Mouse (Mus musculus): Measurements from ENCODE around the gene Vmn1r86. TPM values are rescaled to one million over a fixed set of nuclear protein-coding genes. Genes with fewer than 3 reads are reported as not detected.

Gene Vmn1r86
- polyA plus RNA-seq, 1 experiment from 2014 or later, result not detected

- Histone ChIP-seq H3K36me3 (no peaks in the 10 kb centered on the region), H3K4me2 (peak within 1 kb of the TSS; percentile 77), H3K9ac (peak within 1 kb of the TSS; percentile 69), H3K27me3 (no peaks in the 10 kb centered on the region), H3K4me1 (replicated peaks) (peaks cover 6% of the 10 kb centered on the region; the same call in 1 of the 2 replicates), H3K4me3 (peak within 1 kb of the TSS; percentile 74), H3K9me3 (replicated peaks) (no peaks in the 10 kb centered on the region), H3K27ac (peak within 1 kb of the TSS; percentile 86)
- peak; percentile 91 for ATAC-seq (replicated peaks; ENCODE audit: insufficient number of reproducible peaks, insufficient read depth, low FRiP score, low read depth)
- under 1% methylated on average over 41 of the region's 41 CpGs for WGBS
Measured at GRCm38 (mm10) chr7:13054287-13055010, 65.3 kb downstream of the Vmn1r86 start, which contains the start of gene Mzf1. Mzf1 (minus strand) TSS chr7:13054764.

GRCm38 (mm10) chr7:13053961-13054286 lies 65.8 kb downstream of the Vmn1r86 start:
- no peak for ATAC-seq (replicated peaks; ENCODE audit: insufficient number of reproducible peaks, insufficient read depth, low FRiP score, low read depth)
- no peaks in the 10 kb centered on the region for H3K9me3 ChIP-seq (replicated peaks)
- peak overlapping the region; percentile 77 for H3K4me2 ChIP-seq
- peak overlapping the region; percentile 74 for H3K4me3 ChIP-seq
- WGBS, result 4% methylated on average over 15 of the region's 15 CpGs
- H3K36me3 ChIP-seq, result no peaks in the 10 kb centered on the region
- peak overlapping the region; percentile 86 for H3K27ac ChIP-seq
- H3K4me1 ChIP-seq (replicated peaks), result peaks cover 6% of the 10 kb centered on the region; the same call in 1 of the 2 replicates
- peak overlapping the region; percentile 69 for H3K9ac ChIP-seq
- H3K27me3 ChIP-seq, result no peaks in the 10 kb centered on the region

DNA sequence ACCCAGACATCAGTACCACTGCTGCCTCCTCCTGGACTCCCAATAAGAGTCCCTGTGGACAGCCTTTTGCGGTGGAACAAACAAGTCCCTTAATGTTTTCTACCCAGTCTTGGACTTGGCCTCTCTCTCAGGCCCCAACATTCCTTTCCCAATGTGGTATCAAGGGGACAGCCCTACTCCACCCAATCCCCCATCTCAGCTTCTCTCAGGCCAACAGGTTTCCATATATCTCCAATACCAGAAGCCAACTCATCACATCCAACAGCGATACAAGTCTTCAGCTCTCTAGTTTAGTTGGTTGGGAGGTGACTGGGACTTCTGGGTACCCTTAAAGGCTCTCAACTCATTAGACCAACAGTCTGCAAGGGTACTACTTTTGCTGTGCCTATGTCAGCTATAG lies 66.2 kb downstream of the Vmn1r86 start:
- Histone ChIP-seq H3K27ac (no peak overlapping the region), H3K9ac (no peak overlapping the region; the same call in 1 of the 2 replicates), H3K4me1 (replicated peaks) (peaks cover 6% of the 10 kb centered on the region; the same call in 1 of the 2 replicates), H3K4me2 (peak overlapping the region; percentile 77), H3K9me3 (replicated peaks) (no peaks in the 10 kb centered on the region), H3K36me3 (no peaks in the 10 kb centered on the region), H3K27me3 (no peaks in the 10 kb centered on the region), H3K4me3 (peak overlapping the region; percentile 74; the same call in 1 of the 2 replicates)
- no peak for ATAC-seq (replicated peaks; ENCODE audit: insufficient number of reproducible peaks, insufficient read depth, low FRiP score, low read depth)
- WGBS, result 90% methylated on average over 2 of the region's 2 CpGs

DNA sequence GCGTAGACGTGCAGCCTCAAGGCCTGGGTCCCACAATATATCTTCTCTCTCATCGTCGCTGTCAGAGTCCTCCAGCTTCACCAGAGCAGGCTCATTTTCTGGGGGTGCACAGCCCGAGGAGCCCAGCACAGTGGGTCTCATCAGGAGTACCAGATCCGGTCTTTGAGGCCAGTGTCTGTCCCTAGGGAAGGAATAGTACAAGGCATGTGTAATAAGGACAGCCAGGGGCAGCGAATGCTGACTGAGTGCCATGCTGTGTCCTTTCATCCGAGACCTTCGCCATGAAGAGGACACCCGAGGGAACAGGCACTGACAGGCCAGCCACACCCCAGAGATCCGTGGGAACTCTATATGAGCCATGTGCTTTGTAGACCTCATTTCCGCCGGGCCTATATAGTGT lies 66.7 kb downstream of the Vmn1r86 start:
- Histone ChIP-seq H3K36me3 (no peaks in the 10 kb centered on the region), H3K4me2 (no peak overlapping the region), H3K27ac (no peak overlapping the region), H3K4me3 (no peak overlapping the region), H3K4me1 (replicated peaks) (peaks cover 6% of the 10 kb centered on the region; the same call in 1 of the 2 replicates), H3K9ac (no peak overlapping the region), H3K9me3 (replicated peaks) (no peaks in the 10 kb centered on the region), H3K27me3 (no peaks in the 10 kb centered on the region)
- ATAC-seq (replicated peaks; ENCODE audit: insufficient number of reproducible peaks, insufficient read depth, low FRiP score, low read depth), result no peak
- 84% methylated on average over 13 of the region's 13 CpGs for WGBS

Other genes starting within 250 kb of the Vmn1r86 start
- gene Zfp128, start 238.7 kb downstream of the Vmn1r86 start, polyA plus RNA-seq (2015; fragmentation: Nextera tagmentation; extraction: Ambion mirVana), result 2.9 and 3.3 TPM in 2 replicates
- gene Zscan22, start 222.1 kb downstream of the Vmn1r86 start, polyA plus RNA-seq (2015; fragmentation: Nextera tagmentation; extraction: Ambion mirVana), result 9.5 and 11.2 TPM in 2 replicates
- 453 and 535 TPM in 2 replicates for gene Rps5, start 197.6 kb downstream of the Vmn1r86 start, polyA plus RNA-seq (2015; fragmentation: Nextera tagmentation; extraction: Ambion mirVana)
- 0.47 and 0.49 TPM in 2 replicates for gene Rnf225, start 192.5 kb downstream of the Vmn1r86 start, polyA plus RNA-seq (2015; fragmentation: Nextera tagmentation; extraction: Ambion mirVana)
- gene Zfp324, start 154.1 kb downstream of the Vmn1r86 start, polyA plus RNA-seq (2015; fragmentation: Nextera tagmentation; extraction: Ambion mirVana), result 5.2 and 7.5 TPM in 2 replicates
- 5.0 and 6.4 TPM in 2 replicates for gene Zfp446, start 142.1 kb downstream of the Vmn1r86 start, polyA plus RNA-seq (2015; fragmentation: Nextera tagmentation; extraction: Ambion mirVana)
- gene Slc27a5, start 121.7 kb downstream of the Vmn1r86 start, polyA plus RNA-seq (2015; fragmentation: Nextera tagmentation; extraction: Ambion mirVana), result 0.14 TPM in 1 of 2 replicates, not detected in the other
- gene Trim28, start 120.8 kb downstream of the Vmn1r86 start, polyA plus RNA-seq (2015; fragmentation: Nextera tagmentation; extraction: Ambion mirVana), result 116 and 173 TPM in 2 replicates
- 12.2 and 18.0 TPM in 2 replicates for gene Zbtb45, start 109.9 kb downstream of the Vmn1r86 start, polyA plus RNA-seq (2015; fragmentation: Nextera tagmentation; extraction: Ambion mirVana)
- gene Chmp2a, start 85.1 kb downstream of the Vmn1r86 start, polyA plus RNA-seq (2015; fragmentation: Nextera tagmentation; extraction: Ambion mirVana), result 129 and 133 TPM in 2 replicates
- gene Ube2m, start 81.6 kb downstream of the Vmn1r86 start, polyA plus RNA-seq (2015; fragmentation: Nextera tagmentation; extraction: Ambion mirVana), result 107 and 130 TPM in 2 replicates
- gene Mzf1, start 65.2 kb downstream of the Vmn1r86 start, polyA plus RNA-seq (2015; fragmentation: Nextera tagmentation; extraction: Ambion mirVana), result 1.5 and 2.1 TPM in 2 replicates
- not detected in 2 replicates for gene Vmn1r85, start 24.7 kb downstream of the Vmn1r86 start, polyA plus RNA-seq (2015; fragmentation: Nextera tagmentation; extraction: Ambion mirVana)
- gene Vmn1r87, start 20.2 kb upstream of the Vmn1r86 start, polyA plus RNA-seq (2015; fragmentation: Nextera tagmentation; extraction: Ambion mirVana), result not detected in 2 replicates
- gene Vmn1r88, start 39.7 kb upstream of the Vmn1r86 start, polyA plus RNA-seq (2015; fragmentation: Nextera tagmentation; extraction: Ambion mirVana), result not detected in 2 replicates
- gene Vmn1r89, start 93.1 kb upstream of the Vmn1r86 start, polyA plus RNA-seq (2015; fragmentation: Nextera tagmentation; extraction: Ambion mirVana), result not detected in 2 replicates
- 47.8 and 57.2 TPM in 2 replicates for gene Lig1, start 157.4 kb upstream of the Vmn1r86 start, polyA plus RNA-seq (2015; fragmentation: Nextera tagmentation; extraction: Ambion mirVana)
- gene Zswim9, start 158.8 kb upstream of the Vmn1r86 start, polyA plus RNA-seq (2015; fragmentation: Nextera tagmentation; extraction: Ambion mirVana), result 6.1 and 6.4 TPM in 2 replicates
- 0.30 and 0.39 TPM in 2 replicates for gene Pla2g4c, start 204.7 kb upstream of the Vmn1r86 start, polyA plus RNA-seq (2015; fragmentation: Nextera tagmentation; extraction: Ambion mirVana)